Mouse (Mus musculus) hindbrain, embryonic 13.5 days (tissue): ENCODE data around the gene Ppa2. TPM values are rescaled to one million over a fixed set of nuclear protein-coding genes. Genes with fewer than 3 reads are reported as not detected.

Experiments used
- ATAC-seq: fragments of 200-750 bp; cut with Nextera tagmentation; 2 replicates; pipeline ENCODE4 v1.8.0; 2017; ENCODE audit warnings: moderate TSS enrichment; ENCODE audit not compliant: low FRiP score
- H3K27ac ChIP-seq: fragments of 300-500 bp; sonication (generic); 2 replicates; pipeline ENCODE4 v1.5.1; 2015; ENCODE audit warnings: inconsistent platforms, mild to moderate bottlenecking, moderate library complexity
- H3K27me3 ChIP-seq: fragments of 300-500 bp; sonication (generic); 2 replicates; pipeline ENCODE4 v1.6.1; 2015; ENCODE audit warnings: mild to moderate bottlenecking, inconsistent platforms
- H3K36me3 ChIP-seq: fragments of 300-500 bp; sonication (generic); 2 replicates; pipeline ENCODE4 v1.6.1; 2015; ENCODE audit warnings: mild to moderate bottlenecking, inconsistent platforms
- H3K4me1 ChIP-seq: fragments of 300-500 bp; sonication (generic); replicated peaks from 2 replicates; pipeline ENCODE4 v1.6.1; 2015; ENCODE audit warnings: inconsistent platforms
- H3K4me2 ChIP-seq: fragments of 300-500 bp; sonication (generic); 2 replicates; pipeline ENCODE4 v1.6.1; 2015; ENCODE audit warnings: inconsistent platforms, mild to moderate bottlenecking, moderate library complexity
- H3K4me3 ChIP-seq: fragments of 300-500 bp; sonication (generic); 2 replicates; pipeline ENCODE4 v1.5.1; 2015; ENCODE audit warnings: mild to moderate bottlenecking, inconsistent platforms
- H3K9ac ChIP-seq: fragments of 300-500 bp; sonication (generic); 2 replicates; pipeline ENCODE4 v1.6.1; 2015; ENCODE audit warnings: mild to moderate bottlenecking, inconsistent platforms
- H3K9me3 ChIP-seq: fragments of 300-500 bp; sonication (generic); 2 replicates; pipeline ENCODE4 v1.6.1; 2016; ENCODE audit warnings: inconsistent platforms
- WGBS: fragments of 180-500 bp; shearing (Covaris S2); methylation state at CpG from one replicate; pipeline ENCODE4 v1.1.7; 2015; 5-methylcytosine and 5-hydroxymethylcytosine counted together
- polyA plus RNA-seq: library from polyadenylated mRNA; unstranded; fragments of >200 nt; fragmentation: Nextera tagmentation; extraction: Ambion mirVana; gene quantifications from 2 replicates; pipeline ENCODE4 v1.2.1, GENCODE M21; 2015

Ppa2 gene
- 75.1 and 78.6 TPM in 2 replicates for polyA plus RNA-seq

DNA sequence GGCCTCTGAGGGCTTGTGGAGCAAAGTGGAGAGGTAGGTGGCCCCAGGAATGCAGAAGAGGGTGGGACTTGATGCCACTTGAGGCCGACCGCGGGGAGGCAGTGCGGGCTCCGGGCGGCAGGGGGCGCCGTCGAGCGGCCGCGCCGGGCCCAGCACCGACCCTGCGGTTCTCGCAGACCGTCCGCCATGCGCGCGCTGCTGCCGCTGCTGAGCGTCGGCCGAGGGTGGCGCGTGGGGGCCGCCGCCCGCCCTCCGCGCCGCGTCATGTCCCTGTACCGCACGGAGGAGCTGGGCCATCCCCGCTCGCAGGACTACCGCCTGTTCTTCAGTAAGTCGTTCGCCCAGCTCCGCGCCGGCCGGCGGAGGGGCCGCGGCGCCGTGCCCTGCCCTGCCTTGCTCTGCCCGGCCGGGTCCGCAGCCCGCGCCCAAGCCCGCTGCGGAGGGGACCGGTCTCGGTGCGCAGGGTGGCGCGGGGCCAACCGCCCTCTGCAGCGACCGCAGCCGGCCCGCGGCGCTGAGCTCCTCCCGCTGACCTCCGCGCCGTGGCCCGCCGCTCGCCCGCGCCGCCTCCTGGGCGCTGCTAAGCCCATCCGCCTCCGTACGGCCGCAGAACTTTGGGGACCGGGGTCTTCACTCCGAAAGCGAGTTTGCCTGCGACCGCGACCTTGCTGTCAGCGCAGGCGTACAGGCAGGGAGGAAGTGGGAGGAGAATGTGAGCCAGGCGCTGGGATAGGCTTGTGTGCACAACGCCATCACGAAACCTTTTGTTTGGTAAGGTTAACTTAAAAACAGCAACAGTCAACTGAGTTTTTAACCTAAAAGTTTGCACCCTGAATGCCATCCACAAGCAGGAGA is at the start of gene Ppa2:
Ppa2 (plus strand) TSS at position 157 of the 855 bp plus-strand sequence.
- peak within 1 kb of the TSS; percentile 81 for H3K4me3 ChIP-seq

GRCm38 (mm10) chr3:133271887-133272286 is 38.0 kb upstream of the Ppa2 start:
- Histone ChIP-seq H3K4me1 (no peaks in the 10 kb centered on the region), H3K36me3 (no peaks in the 10 kb centered on the region), H3K9me3 (no peaks in the 10 kb centered on the region), H3K9ac (no peak overlapping the region), H3K27ac (no peak overlapping the region), H3K4me2 (no peak overlapping the region), H3K4me3 (no peak overlapping the region), H3K27me3 (no peaks in the 10 kb centered on the region)
- WGBS, result 17% methylated on average over 3 of the region's 3 CpGs
- ATAC-seq, result no peak

More for the DNA sequence above, at the start of gene Ppa2:
- peak within 1 kb of the TSS; percentile 57 for H3K4me2 ChIP-seq
- no peaks in the 10 kb centered on the region for H3K9me3 ChIP-seq
- peaks cover 10% of the 10 kb centered on the region; the same call in 1 of the 2 replicates for H3K4me1 ChIP-seq
- H3K36me3 ChIP-seq, result no peaks in the 10 kb centered on the region
- peak; percentile 96 for ATAC-seq
- H3K27ac ChIP-seq, result peak within 1 kb of the TSS; percentile 97
- H3K9ac ChIP-seq, result peak within 1 kb of the TSS; percentile 91
- no peaks in the 10 kb centered on the region for H3K27me3 ChIP-seq
- WGBS, result under 1% methylated on average over 72 of the region's 95 CpGs

GRCm38 (mm10) chr3:133284587-133284986 is 25.3 kb upstream of the Ppa2 start:
- Histone ChIP-seq H3K27me3 (no peaks in the 10 kb centered on the region), H3K9me3 (no peaks in the 10 kb centered on the region), H3K4me2 (no peak overlapping the region), H3K9ac (no peak overlapping the region), H3K4me1 (no peaks in the 10 kb centered on the region), H3K27ac (no peak overlapping the region), H3K36me3 (no peaks in the 10 kb centered on the region), H3K4me3 (no peak overlapping the region)
- 81% methylated on average over 5 of the region's 5 CpGs for WGBS
- no peak for ATAC-seq

- no peak for ATAC-seq
- Histone ChIP-seq H3K36me3 (no peaks in the 10 kb centered on the region), H3K9ac (no peak overlapping the region), H3K4me2 (no peak overlapping the region), H3K9me3 (no peaks in the 10 kb centered on the region), H3K27me3 (no peaks in the 10 kb centered on the region), H3K4me3 (no peak overlapping the region), H3K4me1 (no peaks in the 10 kb centered on the region), H3K27ac (no peak overlapping the region)
- WGBS, result 95% methylated on average over 2 of the region's 2 CpGs
These were observed 21.1 kb upstream of the Ppa2 start for GRCm38 (mm10) chr3:133288795-133289194.

- H3K36me3 ChIP-seq, result no peaks in the 10 kb centered on the region
- no peaks in the 10 kb centered on the region for H3K27me3 ChIP-seq
- H3K27ac ChIP-seq, result no peak overlapping the region
- no peak overlapping the region for H3K4me3 ChIP-seq
- no peak overlapping the region for H3K4me2 ChIP-seq
- no peak for ATAC-seq
- H3K9me3 ChIP-seq, result no peaks in the 10 kb centered on the region
- no peaks in the 10 kb centered on the region for H3K4me1 ChIP-seq
- H3K9ac ChIP-seq, result no peak overlapping the region
- 91% methylated on average over 3 of the region's 3 CpGs for WGBS
These were observed 5.6 kb upstream of the Ppa2 start for GRCm38 (mm10) chr3:133304328-133304727.

DNA sequence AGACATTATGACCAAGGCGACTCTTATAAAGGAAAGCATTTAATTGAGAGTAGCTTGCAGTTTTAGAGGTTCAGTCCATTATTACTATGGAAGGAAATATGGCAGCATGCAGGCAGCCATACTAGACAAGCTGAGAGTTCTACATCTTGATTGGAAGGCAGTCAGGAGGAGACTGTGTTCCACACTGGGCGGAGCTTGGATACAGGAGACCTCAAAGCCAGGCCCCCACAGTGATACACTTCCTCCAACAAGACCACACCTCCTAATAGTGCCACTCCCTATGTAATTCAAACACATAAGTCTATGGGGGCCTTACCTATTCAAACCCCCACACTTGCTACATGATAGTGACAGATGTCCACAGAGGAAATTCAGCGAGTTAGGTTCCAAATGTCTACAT is 1.5 kb upstream of the Ppa2 start:
- 97% methylated on average over 3 of the region's 3 CpGs for WGBS
- Histone ChIP-seq H3K9me3 (no peaks in the 10 kb centered on the region), H3K27ac (no peak overlapping the region), H3K9ac (no peak overlapping the region), H3K4me3 (no peak overlapping the region), H3K4me2 (no peak overlapping the region), H3K27me3 (no peaks in the 10 kb centered on the region), H3K36me3 (no peaks in the 10 kb centered on the region), H3K4me1 (peaks cover 10% of the 10 kb centered on the region; the same call in 1 of the 2 replicates)
- no peak for ATAC-seq

- H3K9me3 ChIP-seq, result no peaks in the 10 kb centered on the region
- no peak overlapping the region for H3K9ac ChIP-seq
- H3K27me3 ChIP-seq, result no peaks in the 10 kb centered on the region
- H3K27ac ChIP-seq, result no peak overlapping the region
- 95% methylated on average over 7 of the region's 7 CpGs for WGBS
- peak overlapping the region; percentile 57; the same call in 1 of the 2 replicates for H3K4me2 ChIP-seq
- no peaks in the 10 kb centered on the region for H3K36me3 ChIP-seq
- no peak for ATAC-seq
- peak overlapping the region; percentile 81 for H3K4me3 ChIP-seq
- H3K4me1 ChIP-seq, result peaks cover 10% of the 10 kb centered on the region; the same call in 1 of the 2 replicates
These were observed 551 bp upstream of the Ppa2 start for GRCm38 (mm10) chr3:133309359-133309758.

DNA sequence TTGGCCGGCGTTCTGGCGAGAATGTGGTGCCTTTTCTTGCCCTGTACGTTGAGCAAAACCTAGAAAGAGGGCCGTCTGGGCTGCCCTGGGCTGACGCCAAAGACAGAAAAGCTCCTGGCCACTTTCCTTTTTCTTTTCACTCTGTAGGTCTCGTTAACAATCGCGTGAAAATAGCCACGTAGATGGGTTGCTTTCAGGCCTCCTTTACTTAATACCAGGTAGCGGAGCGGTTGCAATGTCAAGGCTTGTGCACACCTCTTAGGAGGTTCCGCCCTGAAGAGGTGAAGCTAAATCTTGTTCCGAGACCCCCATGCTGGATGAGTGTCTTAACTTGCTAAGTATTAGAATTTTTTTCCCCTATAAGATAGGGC is 884 bp downstream of the Ppa2 start:
- H3K4me3 ChIP-seq, result peak overlapping the region; percentile 81
- peak overlapping the region; percentile 91 for H3K9ac ChIP-seq
- 18% methylated on average over 14 of the region's 14 CpGs for WGBS
- H3K4me2 ChIP-seq, result peak overlapping the region; percentile 57
- H3K27ac ChIP-seq, result peak overlapping the region; percentile 97
- H3K27me3 ChIP-seq, result no peaks in the 10 kb centered on the region
- peaks cover 10% of the 10 kb centered on the region; the same call in 1 of the 2 replicates for H3K4me1 ChIP-seq
- peak; percentile 23; the same call in 1 of the 2 replicates for ATAC-seq
- H3K36me3 ChIP-seq, result no peaks in the 10 kb centered on the region
- H3K9me3 ChIP-seq, result no peaks in the 10 kb centered on the region

- no peak overlapping the region for H3K27ac ChIP-seq
These were observed 2.4 kb downstream of the Ppa2 start for GRCm38 (mm10) chr3:133312331-133312730.

GRCm38 (mm10) chr3:133312850-133313249 is 2.9 kb downstream of the Ppa2 start:
- Histone ChIP-seq H3K4me3 (no peak overlapping the region), H3K9ac (no peak overlapping the region), H3K27me3 (no peaks in the 10 kb centered on the region), H3K4me1 (peaks cover 10% of the 10 kb centered on the region; the same call in 1 of the 2 replicates), H3K36me3 (no peaks in the 10 kb centered on the region), H3K9me3 (no peaks in the 10 kb centered on the region), H3K27ac (no peak overlapping the region), H3K4me2 (no peak overlapping the region)
- no peak for ATAC-seq
- WGBS, result 68% methylated on average over 6 of the region's 6 CpGs

More at GRCm38 (mm10) chr3:133312331-133312730, 2.4 kb downstream of the Ppa2 start:
- H3K36me3 ChIP-seq, result no peaks in the 10 kb centered on the region
- H3K4me3 ChIP-seq, result no peak overlapping the region
- ATAC-seq, result no peak
- no peak overlapping the region for H3K9ac ChIP-seq
- H3K27me3 ChIP-seq, result no peaks in the 10 kb centered on the region
- H3K9me3 ChIP-seq, result no peaks in the 10 kb centered on the region
- 96% methylated on average over 3 of the region's 3 CpGs for WGBS
- no peak overlapping the region for H3K4me2 ChIP-seq
- peaks cover 10% of the 10 kb centered on the region; the same call in 1 of the 2 replicates for H3K4me1 ChIP-seq

DNA sequence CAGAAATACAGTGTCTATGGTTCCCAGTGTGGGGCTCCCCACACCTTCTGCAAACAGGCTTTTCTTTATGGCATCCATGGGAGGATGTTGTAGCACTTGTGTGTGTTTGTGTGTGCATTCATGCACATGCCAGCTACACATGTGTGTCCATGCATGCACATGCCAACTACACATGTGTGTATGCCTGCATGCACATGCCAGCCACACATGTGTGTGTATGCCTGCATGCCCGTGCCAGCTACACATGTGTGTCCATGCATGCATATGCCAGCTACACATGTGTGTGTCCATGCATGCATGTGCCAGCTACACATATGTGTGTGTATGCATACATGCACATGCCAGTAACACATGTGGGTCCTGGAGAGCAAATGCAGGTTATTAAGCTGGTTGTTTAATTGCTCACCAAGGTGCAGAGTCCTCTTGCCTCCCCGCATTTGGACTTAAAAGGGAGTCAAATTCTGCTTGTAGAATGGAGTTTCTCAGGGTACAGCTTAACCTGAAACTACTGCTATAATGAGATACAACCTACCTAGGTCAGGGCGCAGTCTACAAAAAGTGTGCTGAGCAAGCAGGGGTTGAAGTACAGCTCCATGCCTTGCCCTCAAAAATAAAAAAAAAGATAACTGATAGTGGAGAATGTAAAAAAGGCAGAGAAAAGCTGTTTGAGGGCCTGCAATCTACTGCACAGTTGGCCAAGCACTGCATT is 3.7 kb downstream of the Ppa2 start:
- Histone ChIP-seq H3K9me3 (no peaks in the 10 kb centered on the region), H3K4me1 (peaks cover 10% of the 10 kb centered on the region; the same call in 1 of the 2 replicates), H3K4me2 (no peak overlapping the region), H3K27ac (no peak overlapping the region), H3K4me3 (no peak overlapping the region), H3K36me3 (no peaks in the 10 kb centered on the region), H3K27me3 (no peaks in the 10 kb centered on the region), H3K9ac (no peak overlapping the region)
- WGBS, result 96% methylated on average over 3 of the region's 3 CpGs
- no peak for ATAC-seq

GRCm38 (mm10) chr3:133314475-133314874 is 4.6 kb downstream of the Ppa2 start:
- ATAC-seq, result no peak
- H3K9me3 ChIP-seq, result no peaks in the 10 kb centered on the region
- no peak overlapping the region for H3K4me2 ChIP-seq
- no peak overlapping the region for H3K9ac ChIP-seq
- H3K4me1 ChIP-seq, result peaks cover 10% of the 10 kb centered on the region; the same call in 1 of the 2 replicates
- no peaks in the 10 kb centered on the region for H3K27me3 ChIP-seq
- no peaks in the 10 kb centered on the region for H3K36me3 ChIP-seq
- no peak overlapping the region for H3K27ac ChIP-seq
- no peak overlapping the region for H3K4me3 ChIP-seq
- whole genome bisulfite sequencing, result 42% methylated on average over 6 of the region's 6 CpGs
